ENCODE assay signal across 9 mouse cellular contexts in genomic region chr10:86331681-86332281, GRCm38 (mm10). TPM values are rescaled to one million over a fixed set of nuclear protein-coding genes. Genes with fewer than 3 reads are reported as not detected.
DNase-seq lines count a peak whose midpoint lies in the region; ATAC-seq lines count a peak whose summit lies in the region.
"Had no signal": no experiment of that assay in that cellular context is flagged by ENCODE, and none has a peak within 500 bp of the region (broad histone marks: within the 10 kb centered on the region; RNA-seq: fewer than 3 reads in every experiment).

No protein-coding gene starts in this region.

- no peak overlapping the region for H3K9ac ChIP-seq in hindbrain, embryonic 11.5 days (ENCODE audit: low read depth, low read length)
- H3K9ac ChIP-seq in heart, embryonic 14.5 days (ENCODE audit: low read length): no peak overlapping the region

- H3K9me3 ChIP-seq in hindbrain, embryonic 10.5 days: no peaks in the 10 kb centered on the region
- H3K9me3 ChIP-seq in hindbrain, embryonic 11.5 days (ENCODE audit: control insufficient read depth, low read length): no peaks in the 10 kb centered on the region
- no peaks in the 10 kb centered on the region for H3K9me3 ChIP-seq in heart, embryonic 14.5 days (ENCODE audit: control insufficient read depth, low read length)

- no peak overlapping the region for H3K4me2 ChIP-seq in hindbrain, embryonic 11.5 days (replicated peaks; ENCODE audit: low read depth, low read length)
- 0 out of 2 replicates have a peak overlapping the region, but pooled peaks have one; percentile 1 for H3K4me2 ChIP-seq in heart, embryonic 14.5 days (ENCODE audit: low read length)

- WGBS in hindbrain, embryonic 10.5 days: 70% methylated on average over 7 of the region's 7 CpGs
- 62% methylated on average over 7 of the region's 7 CpGs for WGBS in hindbrain, embryonic 11.5 days
- WGBS in heart, embryonic 14.5 days: 34% methylated on average over 7 of the region's 7 CpGs

- no peak for ATAC-seq in hindbrain, embryonic 11.5 days (ENCODE audit: low FRiP score)
- peak; percentile 36; the same call in 1 of the 2 replicates for ATAC-seq in heart, embryonic 14.5 days (ENCODE audit: insufficient number of reproducible peaks, insufficient read depth, low FRiP score, low read depth)

- peaks cover 48% of the 10 kb centered on the region for H3K4me1 ChIP-seq in hindbrain, embryonic 10.5 days (replicated peaks)
- no peaks in the 10 kb centered on the region for H3K4me1 ChIP-seq in hindbrain, embryonic 11.5 days (replicated peaks; ENCODE audit: control insufficient read depth, insufficient read depth, low read length)
- peaks cover 43 to 67% of the 10 kb centered on the region in 2 experiments for H3K4me1 ChIP-seq in heart, embryonic 14.5 days (ENCODE audit: control insufficient read depth in 2 of 2, insufficient read depth in 2 of 2, low read length in 2 of 2)

- H3K4me3 ChIP-seq in hindbrain, embryonic 10.5 days: no peak overlapping the region
- no peak overlapping the region for H3K4me3 ChIP-seq in hindbrain, embryonic 11.5 days (ENCODE audit: low read depth, low read length)
- H3K4me3 ChIP-seq in heart, embryonic 14.5 days (ENCODE audit: control insufficient read depth in 1 of 2, insufficient read depth in 1 of 2, low read depth in 1 of 2, low read length in 2 of 2): no peak overlapping the region

- H3K27ac ChIP-seq in hindbrain, embryonic 10.5 days: peak overlapping the region; percentile 50; the same call in 1 of the 2 replicates
- H3K27ac ChIP-seq in hindbrain, embryonic 11.5 days (ENCODE audit: low read depth, low read length): no peak overlapping the region
- peak overlapping the region; percentile 71 to 82 for H3K27ac ChIP-seq in heart, embryonic 14.5 days (replicated peaks in 1 of 2; ENCODE audit: control insufficient read depth in 1 of 2, insufficient read depth in 1 of 2, low read depth in 2 of 2, low read length in 2 of 2)

- no peak for DNase-seq in hindbrain, embryonic 10.5 days (ENCODE audit: low spot score)
- DNase-seq in hindbrain, embryonic 11.5 days (ENCODE audit: low spot score): no peak
- peak; percentile 45 to 64 for DNase-seq in adrenal gland, postnatal 36 days
- DNase-seq in kidney, postnatal 36 days: peak; percentile 61 to 74
- DNase-seq in spleen, postnatal 36 days (ENCODE audit: low spot score in 2 of 2): no peak
- no peak for DNase-seq in spleen, adult 18-20 months
- DNase-seq in cerebellum, adult 18-20 months: no peak
- DNase-seq: right cerebral cortex, postnatal 14 days had no signal

- peaks cover 6% of the 10 kb centered on the region; the same call in 1 of the 2 replicates for H3K36me3 ChIP-seq in hindbrain, embryonic 10.5 days
- no peaks in the 10 kb centered on the region for H3K36me3 ChIP-seq in hindbrain, embryonic 11.5 days (ENCODE audit: control insufficient read depth, insufficient read depth, low read length)
- peaks cover 9% of the 10 kb centered on the region for H3K36me3 ChIP-seq in heart, embryonic 14.5 days (ENCODE audit: control insufficient read depth, insufficient read depth, low read length)

- no peaks in the 10 kb centered on the region for H3K27me3 ChIP-seq in hindbrain, embryonic 10.5 days (ENCODE audit: insufficient read depth, poor library complexity, severe bottlenecking)
- H3K27me3 ChIP-seq in hindbrain, embryonic 11.5 days (ENCODE audit: control insufficient read depth, insufficient read depth, low read length): no peaks in the 10 kb centered on the region
- H3K27me3 ChIP-seq in heart, embryonic 14.5 days (ENCODE audit: control insufficient read depth, insufficient read depth, low read length): no peaks in the 10 kb centered on the region

RNA-seq across cellular contexts. Expression of gene Timp3, which starts 31.6 kb away (rescaled TPM):
- 24.8 and 31.4 TPM in 2 replicates for polyA plus RNA-seq in hindbrain, embryonic 10.5 days (2016; fragmentation: Nextera tagmentation; extraction: Ambion mirVana)
- 31.6 and 32.8 TPM in 2 replicates for polyA plus RNA-seq in hindbrain, embryonic 11.5 days (2014; fragmentation: Nextera tagmentation; extraction: Ambion mirVana)
- 100 to 1,000 TPM; 434 to 635 TPM for total RNA-seq in adrenal gland, postnatal 36 days (2021)
- 91.0 and 92.7 TPM in 2 replicates for polyA plus RNA-seq in heart, embryonic 14.5 days (2014; fragmentation: Nextera tagmentation; extraction: Ambion mirVana)

Comparison
In these comparisons a context has a peak if more than half of its experiments do, and no peak if none do; other contexts are left out.
1. DNase-seq: peak in adrenal gland, postnatal 36 days (2 of 2) and kidney, postnatal 36 days (2 of 2); none in hindbrain, embryonic 10.5 days (single experiment), hindbrain, embryonic 11.5 days (single experiment), spleen, postnatal 36 days (0 of 2), spleen, adult 18-20 months (0 of 2) and cerebellum, adult 18-20 months (0 of 2).